Mouse (Mus musculus) kidney, adult 2 months (tissue): Measurements from ENCODE around the gene Actl6a.

ENCODE experiments used
- CTCF ChIP-seq: fragments of 200-500 bp; conservative IDR thresholded peaks from 2 replicates; pipeline ENCODE4 v1.5.1; 2011; ENCODE audit warnings: low read depth, mild to moderate bottlenecking, control low read depth, low read length, moderate library complexity, mixed read lengths; ENCODE audit not compliant: insufficient read depth, insufficient read length
- POLR2A ChIP-seq: fragments of 200-500 bp; IDR thresholded peaks from one replicate; pipeline ENCODE4 v1.6.1; 2011; ENCODE audit warnings: low read depth, low read length, control low read depth

GRCm38 (mm10) chr3:32725951-32726350 is 19.9 kb downstream of the Actl6a start:
- no peak for TF ChIP-seq CTCF
- TF ChIP-seq POLR2A, result no peak
